Mouse (Mus musculus): Measurements from ENCODE around the gene Cass4. TPM values are rescaled to one million over a fixed set of nuclear protein-coding genes. Genes with fewer than 3 reads are reported as not detected.

Cass4 gene
- polyA plus RNA-seq, 1 experiment: not detected

- Histone ChIP-seq H3K27me3 (ENCODE audit: control insufficient read depth) (peaks cover 11% of the 10 kb centered on the region), H3K9me3 (ENCODE audit: control insufficient read depth, low read length) (no peaks in the 10 kb centered on the region), H3K36me3 (ENCODE audit: control insufficient read depth) (no peaks in the 10 kb centered on the region), H3K4me1 (ENCODE audit: control insufficient read depth) (peaks cover 7% of the 10 kb centered on the region), H3K4me3 (replicated peaks) (no peak overlapping the region)
- TF ChIP-seq TAL1 (IDR thresholded peaks at IDR 0.05; ENCODE audit: low read length) (no peak), GATA1 (IDR thresholded peaks at IDR 0.05; ENCODE audit: low read length) (no peak)
Measured at GRCm38 (mm10) chr2:172401116-172401825, 7.7 kb downstream of the Cass4 start.

- no peak overlapping the region for H3K4me3 ChIP-seq (replicated peaks)
- no peaks in the 10 kb centered on the region for H3K36me3 ChIP-seq (ENCODE audit: control insufficient read depth)
- TF ChIP-seq GATA1 (IDR thresholded peaks at IDR 0.05; ENCODE audit: low read length) (no peak), TAL1 (IDR thresholded peaks at IDR 0.05; ENCODE audit: low read length) (no peak)
Measured at GRCm38 (mm10) chr2:172404239-172404638, 10.6 kb downstream of the Cass4 start.

GRCm38 (mm10) chr2:172405011-172405410 lies 11.4 kb downstream of the Cass4 start:
- Histone ChIP-seq H3K36me3 (ENCODE audit: control insufficient read depth) (no peaks in the 10 kb centered on the region), H3K27me3 (ENCODE audit: control insufficient read depth) (peaks cover 11% of the 10 kb centered on the region), H3K4me3 (replicated peaks) (no peak overlapping the region), H3K9me3 (ENCODE audit: control insufficient read depth, low read length) (no peaks in the 10 kb centered on the region), H3K4me1 (ENCODE audit: control insufficient read depth) (no peaks in the 10 kb centered on the region)
- TF ChIP-seq TAL1 (IDR thresholded peaks at IDR 0.05; ENCODE audit: low read length) (no peak), GATA1 (IDR thresholded peaks at IDR 0.05; ENCODE audit: low read length) (no peak)

More at GRCm38 (mm10) chr2:172404239-172404638, 10.6 kb downstream of the Cass4 start:
- Histone ChIP-seq H3K4me1 (ENCODE audit: control insufficient read depth) (no peaks in the 10 kb centered on the region), H3K9me3 (ENCODE audit: control insufficient read depth, low read length) (no peaks in the 10 kb centered on the region), H3K27me3 (ENCODE audit: control insufficient read depth) (peaks cover 11% of the 10 kb centered on the region)

GRCm38 (mm10) chr2:172406173-172406572 lies 12.6 kb downstream of the Cass4 start:
- no peaks in the 10 kb centered on the region for H3K9me3 ChIP-seq (ENCODE audit: control insufficient read depth, low read length)

GRCm38 (mm10) chr2:172407499-172407898 lies 13.9 kb downstream of the Cass4 start:
- no peak for TF ChIP-seq TAL1 (IDR thresholded peaks at IDR 0.05; ENCODE audit: low read length)
- no peak for TF ChIP-seq GATA1 (IDR thresholded peaks at IDR 0.05; ENCODE audit: low read length)
- H3K4me1 ChIP-seq (ENCODE audit: control insufficient read depth): no peaks in the 10 kb centered on the region
- no peaks in the 10 kb centered on the region for H3K27me3 ChIP-seq (ENCODE audit: control insufficient read depth)

More at GRCm38 (mm10) chr2:172406173-172406572, 12.6 kb downstream of the Cass4 start:
- Histone ChIP-seq H3K36me3 (ENCODE audit: control insufficient read depth) (no peaks in the 10 kb centered on the region), H3K4me1 (ENCODE audit: control insufficient read depth) (no peaks in the 10 kb centered on the region), H3K27me3 (ENCODE audit: control insufficient read depth) (peaks cover 4% of the 10 kb centered on the region; the same call in 1 of the 2 replicates), H3K4me3 (replicated peaks) (no peak overlapping the region)
- TF ChIP-seq GATA1 (IDR thresholded peaks at IDR 0.05; ENCODE audit: low read length): no peak
- no peak for TF ChIP-seq TAL1 (IDR thresholded peaks at IDR 0.05; ENCODE audit: low read length)

GRCm38 (mm10) chr2:172410686-172411085 lies 17.1 kb downstream of the Cass4 start:
- Histone ChIP-seq H3K27me3 (ENCODE audit: control insufficient read depth) (no peaks in the 10 kb centered on the region), H3K36me3 (ENCODE audit: control insufficient read depth) (no peaks in the 10 kb centered on the region), H3K4me3 (replicated peaks) (no peak overlapping the region), H3K4me1 (ENCODE audit: control insufficient read depth) (no peaks in the 10 kb centered on the region), H3K9me3 (ENCODE audit: control insufficient read depth, low read length) (no peaks in the 10 kb centered on the region)
- TF ChIP-seq TAL1 (IDR thresholded peaks at IDR 0.05; ENCODE audit: low read length) (no peak), GATA1 (IDR thresholded peaks at IDR 0.05; ENCODE audit: low read length) (no peak)

More at GRCm38 (mm10) chr2:172407499-172407898, 13.9 kb downstream of the Cass4 start:
- Histone ChIP-seq H3K9me3 (ENCODE audit: control insufficient read depth, low read length) (no peaks in the 10 kb centered on the region), H3K4me3 (replicated peaks) (no peak overlapping the region), H3K36me3 (ENCODE audit: control insufficient read depth) (no peaks in the 10 kb centered on the region)

- Histone ChIP-seq H3K9me3 (ENCODE audit: control insufficient read depth, low read length) (no peaks in the 10 kb centered on the region), H3K4me3 (replicated peaks) (no peak overlapping the region), H3K27me3 (ENCODE audit: control insufficient read depth) (no peaks in the 10 kb centered on the region), H3K4me1 (ENCODE audit: control insufficient read depth) (no peaks in the 10 kb centered on the region), H3K36me3 (ENCODE audit: control insufficient read depth) (no peaks in the 10 kb centered on the region)
- TF ChIP-seq TAL1 (IDR thresholded peaks at IDR 0.05; ENCODE audit: low read length): no peak
- no peak for TF ChIP-seq GATA1 (IDR thresholded peaks at IDR 0.05; ENCODE audit: low read length)
Measured at GRCm38 (mm10) chr2:172411091-172411490, 17.5 kb downstream of the Cass4 start.

- Histone ChIP-seq H3K36me3 (ENCODE audit: control insufficient read depth) (no peaks in the 10 kb centered on the region), H3K9me3 (ENCODE audit: control insufficient read depth, low read length) (no peaks in the 10 kb centered on the region), H3K4me1 (ENCODE audit: control insufficient read depth) (no peaks in the 10 kb centered on the region), H3K27me3 (ENCODE audit: control insufficient read depth) (no peaks in the 10 kb centered on the region), H3K4me3 (replicated peaks) (no peak overlapping the region)
- no peak for TF ChIP-seq TAL1 (IDR thresholded peaks at IDR 0.05; ENCODE audit: low read length)
- TF ChIP-seq GATA1 (IDR thresholded peaks at IDR 0.05; ENCODE audit: low read length): no peak
Measured at GRCm38 (mm10) chr2:172412454-172412853, 18.9 kb downstream of the Cass4 start.

- TF ChIP-seq GATA1 (IDR thresholded peaks at IDR 0.05; ENCODE audit: low read length) (no peak), TAL1 (IDR thresholded peaks at IDR 0.05; ENCODE audit: low read length) (no peak)
- Histone ChIP-seq H3K27me3 (ENCODE audit: control insufficient read depth) (no peaks in the 10 kb centered on the region), H3K9me3 (ENCODE audit: control insufficient read depth, low read length) (no peaks in the 10 kb centered on the region), H3K36me3 (ENCODE audit: control insufficient read depth) (no peaks in the 10 kb centered on the region), H3K4me1 (ENCODE audit: control insufficient read depth) (no peaks in the 10 kb centered on the region), H3K4me3 (replicated peaks) (no peak overlapping the region)
Measured at GRCm38 (mm10) chr2:172413273-172413672, 19.7 kb downstream of the Cass4 start.

Data from erythroblast, embryonic 14.5 days (primary cell).